Mouse (Mus musculus) bone marrow macrophage, adult 2 months (primary cell): ENCODE measurements around the gene Creb1. TPM values are rescaled to one million over a fixed set of nuclear protein-coding genes. Genes with fewer than 3 reads are reported as not detected.

Experiments
- H3K27ac ChIP-seq: 2 replicates; pipeline ENCODE4 v1.5.1; 2012; ENCODE audit warnings: low read depth, low read length; ENCODE audit not compliant: insufficient read depth
- H3K4me1 ChIP-seq: 2 replicates; pipeline ENCODE4 v1.6.1; 2012; ENCODE audit warnings: low read length; ENCODE audit not compliant: control insufficient read depth, insufficient read depth
- H3K4me3 ChIP-seq: 2 replicates; pipeline ENCODE4 v1.5.1; 2012; ENCODE audit warnings: mild to moderate bottlenecking, low read length, moderate library complexity; ENCODE audit not compliant: insufficient read depth
- CTCF ChIP-seq: IDR thresholded peaks from 2 replicates; pipeline ENCODE4 v1.5.1; 2012; ENCODE audit warnings: low read depth, mild to moderate bottlenecking, low read length, moderate library complexity
- POLR2A ChIP-seq: IDR thresholded peaks from 2 replicates; pipeline ENCODE4 v1.6.1; 2012; ENCODE audit warnings: mild to moderate bottlenecking, low read depth, low read length, borderline replicate concordance
- polyA plus RNA-seq: library from polyadenylated mRNA; stranded (reverse); fragments of >200 nt; gene quantifications from 2 replicates; pipeline ENCODE4 v1.2.4, GENCODE M21; 2012; ENCODE audit not compliant: missing spikeins, insufficient read depth, insufficient read length

Creb1 gene
- polyA plus RNA-seq: 31.5 and 41.5 TPM in 2 replicates

GRCm38 (mm10) chr1:64532589-64533470 lies at the start of gene Creb1:
Gene Creb1, plus strand, starts transcription at chr1:64532645.
- peak within 1 kb of the TSS; percentile 93 for H3K27ac ChIP-seq
- H3K4me3 ChIP-seq: peak within 1 kb of the TSS; percentile 62
- H3K4me1 ChIP-seq: peaks cover 24% of the 10 kb centered on the region
- TF ChIP-seq POLR2A (no peak), CTCF (no peak)

- Histone ChIP-seq H3K27ac (no peak overlapping the region), H3K4me3 (no peak overlapping the region), H3K4me1 (peaks cover 2% of the 10 kb centered on the region; the same call in 1 of the 2 replicates)
- no peak for TF ChIP-seq CTCF
- TF ChIP-seq POLR2A: no peak
Observed at GRCm38 (mm10) chr1:64488521-64489029, 43.9 kb upstream of the Creb1 start.

- Histone ChIP-seq H3K4me1 (no peaks in the 10 kb centered on the region), H3K4me3 (no peak overlapping the region), H3K27ac (no peak overlapping the region)
- no peak for TF ChIP-seq POLR2A
- TF ChIP-seq CTCF: no peak
Observed at GRCm38 (mm10) chr1:64496803-64497202, 35.6 kb upstream of the Creb1 start.

- Histone ChIP-seq H3K4me3 (no peak overlapping the region), H3K27ac (no peak overlapping the region), H3K4me1 (no peaks in the 10 kb centered on the region)
- TF ChIP-seq CTCF (no peak), POLR2A (no peak)
Observed at GRCm38 (mm10) chr1:64501382-64502140, 30.9 kb upstream of the Creb1 start.

- TF ChIP-seq CTCF: no peak
- TF ChIP-seq POLR2A: no peak
- H3K27ac ChIP-seq: no peak overlapping the region
- no peak overlapping the region for H3K4me3 ChIP-seq
- H3K4me1 ChIP-seq: no peaks in the 10 kb centered on the region
Observed at GRCm38 (mm10) chr1:64508479-64509096, 23.9 kb upstream of the Creb1 start.

GRCm38 (mm10) chr1:64509678-64510077 lies 22.8 kb upstream of the Creb1 start:
- H3K4me1 ChIP-seq: no peaks in the 10 kb centered on the region
- no peak overlapping the region for H3K4me3 ChIP-seq
- H3K27ac ChIP-seq: no peak overlapping the region
- no peak for TF ChIP-seq POLR2A
- no peak for TF ChIP-seq CTCF

- H3K27ac ChIP-seq: no peak overlapping the region
- no peaks in the 10 kb centered on the region for H3K4me1 ChIP-seq
- H3K4me3 ChIP-seq: no peak overlapping the region
- TF ChIP-seq POLR2A (no peak), CTCF (no peak)
Observed at GRCm38 (mm10) chr1:64514184-64514583, 18.3 kb upstream of the Creb1 start.

GRCm38 (mm10) chr1:64516593-64516992 lies 15.9 kb upstream of the Creb1 start:
- Histone ChIP-seq H3K4me1 (no peaks in the 10 kb centered on the region), H3K4me3 (no peak overlapping the region), H3K27ac (no peak overlapping the region)
- TF ChIP-seq POLR2A (no peak), CTCF (no peak)

- Histone ChIP-seq H3K4me3 (no peak overlapping the region), H3K4me1 (peaks cover 5% of the 10 kb centered on the region), H3K27ac (no peak overlapping the region)
- TF ChIP-seq POLR2A: no peak
- TF ChIP-seq CTCF: no peak
Observed at GRCm38 (mm10) chr1:64518480-64518879, 14.0 kb upstream of the Creb1 start.
